Mouse (Mus musculus) embryonic facial prominence, embryonic 13.5 days (tissue): ENCODE results near the gene Imp3. TPM values are rescaled to one million over a fixed set of nuclear protein-coding genes. Genes with fewer than 3 reads are reported as not detected.
"Not testable (repeated sequence)": the region's sequence is repeated elsewhere in the genome, so short reads cannot be mapped to it uniquely, and the experiment has no call there.

Source experiments
- ATAC-seq: fragments of 200-750 bp; cut with Nextera tagmentation; 2 replicates; pipeline ENCODE4 v1.8.0; 2017; ENCODE audit warnings: low read depth; ENCODE audit not compliant: insufficient number of reproducible peaks, insufficient read depth, low FRiP score, low TSS enrichment
- H3K27ac ChIP-seq: fragments of 300-500 bp; sonication (generic); 2 replicates; pipeline ENCODE4 v1.5.1; 2015; ENCODE audit warnings: moderate library complexity, mild to moderate bottlenecking, inconsistent platforms
- H3K27me3 ChIP-seq: fragments of 300-500 bp; sonication (generic); 2 replicates; pipeline ENCODE4 v1.6.1; 2015; ENCODE audit warnings: mild to moderate bottlenecking, inconsistent platforms
- H3K36me3 ChIP-seq: fragments of 300-500 bp; sonication (generic); 2 replicates; pipeline ENCODE4 v1.6.1; 2015; ENCODE audit warnings: mild to moderate bottlenecking, inconsistent platforms
- H3K4me1 ChIP-seq: fragments of 300-500 bp; sonication (generic); 2 replicates; pipeline ENCODE4 v1.6.1; 2015; ENCODE audit warnings: inconsistent platforms
- H3K4me2 ChIP-seq: fragments of 300-500 bp; sonication (generic); 2 replicates; pipeline ENCODE4 v1.6.1; 2015; ENCODE audit warnings: moderate library complexity, mild to moderate bottlenecking, inconsistent platforms
- H3K4me3 ChIP-seq: fragments of 300-500 bp; sonication (generic); 2 replicates; pipeline ENCODE4 v1.5.1; 2015; ENCODE audit warnings: mild to moderate bottlenecking, inconsistent platforms
- H3K9ac ChIP-seq: fragments of 300-500 bp; sonication (generic); 2 replicates; pipeline ENCODE4 v1.6.1; 2015; ENCODE audit warnings: mild to moderate bottlenecking, inconsistent platforms
- H3K9me3 ChIP-seq: fragments of 300-500 bp; sonication (generic); 2 replicates; pipeline ENCODE4 v1.6.1; 2016; ENCODE audit warnings: inconsistent platforms
- WGBS: fragments of 180-500 bp; shearing (Covaris S2); methylation state at CpG from one replicate; pipeline ENCODE4 v1.1.7; 2015; ENCODE audit warnings: mixed read lengths; 5-methylcytosine and 5-hydroxymethylcytosine counted together
- polyA plus RNA-seq: library from polyadenylated mRNA; unstranded; fragments of >200 nt; fragmentation: Nextera tagmentation; extraction: Ambion mirVana; gene quantifications from 2 replicates; pipeline ENCODE4 v1.2.1, GENCODE M21; 2015

Gene Imp3
- polyA plus RNA-seq, 1 experiment from 2014 or later, result 93.9 TPM

DNA sequence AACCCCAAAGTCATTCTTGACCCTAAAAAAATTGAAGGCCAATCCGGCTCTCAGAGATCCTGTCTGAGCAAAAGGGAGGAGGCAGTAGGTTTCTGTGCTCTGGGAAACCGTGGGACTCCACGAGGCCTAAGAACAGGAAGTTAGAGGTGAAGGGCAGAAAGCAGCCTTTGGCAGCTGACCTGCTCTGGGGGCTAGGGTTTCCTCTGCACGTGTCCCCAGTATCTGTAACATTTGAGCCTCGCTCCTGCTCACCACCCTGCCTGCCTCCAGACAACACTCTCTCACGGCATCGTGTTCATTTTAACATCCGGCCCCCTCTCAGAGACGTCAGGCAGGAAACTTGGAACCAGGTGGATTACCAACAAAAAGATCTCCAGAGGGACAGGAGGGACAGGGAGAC, 36.7 kb upstream of the Imp3 start:
- Histone ChIP-seq H3K9ac (no peak overlapping the region; the same call in 1 of the 2 replicates), H3K36me3 (peaks cover 10% of the 10 kb centered on the region; the same call in 1 of the 2 replicates), H3K27ac (peak overlapping the region; percentile 55; the same call in 1 of the 2 replicates), H3K4me1 (peaks cover 15% of the 10 kb centered on the region), H3K27me3 (no peaks in the 10 kb centered on the region), H3K9me3 (no peaks in the 10 kb centered on the region), H3K4me3 (no peak overlapping the region), H3K4me2 (peak overlapping the region; percentile 18; the same call in 1 of the 2 replicates)
- no peak for ATAC-seq
- 15% methylated on average over 9 of the region's 9 CpGs for WGBS

DNA sequence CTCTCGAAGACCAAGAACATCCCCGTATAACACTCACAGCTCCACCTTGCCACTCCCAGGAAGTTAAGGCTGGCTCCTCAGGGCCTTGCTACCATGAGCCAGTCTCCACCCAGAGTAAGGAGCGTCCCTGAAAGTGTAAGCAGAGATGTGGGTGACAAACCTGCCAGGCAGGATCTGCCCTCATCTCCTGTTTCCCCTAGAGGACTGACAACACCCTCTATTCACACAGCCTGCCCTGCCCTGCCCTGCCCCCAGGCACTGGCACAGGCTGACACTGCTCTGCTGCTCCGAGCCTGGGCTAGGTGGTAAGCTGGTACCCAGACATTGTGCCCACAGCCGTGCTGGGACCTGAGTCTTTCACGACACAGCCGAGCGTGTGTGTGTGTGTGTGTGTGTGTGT, 36.1 kb upstream of the Imp3 start:
- Histone ChIP-seq H3K9me3 (no peaks in the 10 kb centered on the region), H3K4me3 (no peak overlapping the region), H3K27ac (no peak overlapping the region; the same call in 1 of the 2 replicates), H3K4me2 (peak overlapping the region; percentile 18; the same call in 1 of the 2 replicates), H3K4me1 (peaks cover 15% of the 10 kb centered on the region), H3K36me3 (peaks cover 10% of the 10 kb centered on the region; the same call in 1 of the 2 replicates), H3K9ac (no peak overlapping the region), H3K27me3 (no peaks in the 10 kb centered on the region)
- no peak; the same call in 1 of the 2 replicates for ATAC-seq
- 45% methylated on average over 8 of the region's 8 CpGs for WGBS

DNA sequence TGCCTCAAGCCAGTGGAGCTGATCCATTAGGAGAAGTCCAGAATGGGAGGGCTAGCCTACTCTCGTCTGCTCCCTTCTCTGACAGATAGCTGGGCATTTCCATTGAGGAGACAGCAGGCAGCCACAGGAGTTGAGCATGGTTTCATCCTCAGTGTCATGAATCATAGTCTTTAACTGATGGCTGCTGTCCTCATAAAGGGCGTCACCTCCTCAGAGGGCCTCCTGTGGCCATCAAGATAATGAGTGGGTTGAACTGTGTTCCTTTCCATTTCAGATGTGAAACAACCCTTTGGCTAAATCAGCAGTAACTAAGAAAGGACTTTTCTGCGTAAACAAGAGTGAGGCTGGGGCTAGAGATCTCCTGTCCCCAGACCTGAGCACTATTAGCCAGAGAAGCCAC, 33.6 kb upstream of the Imp3 start:
- no peak overlapping the region for H3K4me2 ChIP-seq
- WGBS, result 85% methylated on average over 3 of the region's 3 CpGs

GRCm38 (mm10) chr9:56907549-56907948, 29.7 kb upstream of the Imp3 start:
- H3K27ac ChIP-seq, result no peak overlapping the region
- no peaks in the 10 kb centered on the region for H3K36me3 ChIP-seq
- H3K4me3 ChIP-seq, result no peak overlapping the region
- H3K9ac ChIP-seq, result no peak overlapping the region
- H3K4me1 ChIP-seq, result no peaks in the 10 kb centered on the region
- ATAC-seq, result no peak
- H3K4me2 ChIP-seq, result no peak overlapping the region
- WGBS, result 83% methylated on average over 9 of the region's 9 CpGs
- H3K9me3 ChIP-seq, result no peaks in the 10 kb centered on the region
- no peaks in the 10 kb centered on the region for H3K27me3 ChIP-seq

More for the DNA sequence above, 33.6 kb upstream of the Imp3 start:
- Histone ChIP-seq H3K27me3 (no peaks in the 10 kb centered on the region), H3K9me3 (no peaks in the 10 kb centered on the region), H3K9ac (no peak overlapping the region), H3K27ac (no peak overlapping the region), H3K4me1 (peaks cover 15% of the 10 kb centered on the region), H3K4me3 (no peak overlapping the region), H3K36me3 (no peaks in the 10 kb centered on the region)
- no peak for ATAC-seq

- H3K4me2 ChIP-seq, H3K27ac ChIP-seq, H3K9ac ChIP-seq, H3K9me3 ChIP-seq, H3K4me3 ChIP-seq, H3K36me3 ChIP-seq, ATAC-seq, H3K4me1 ChIP-seq, H3K27me3 ChIP-seq: not testable (repeated sequence)
- WGBS, result 49% methylated on average over 4 of the region's 4 CpGs
Observed at GRCm38 (mm10) chr9:56909991-56910390, 27.3 kb upstream of the Imp3 start.

DNA sequence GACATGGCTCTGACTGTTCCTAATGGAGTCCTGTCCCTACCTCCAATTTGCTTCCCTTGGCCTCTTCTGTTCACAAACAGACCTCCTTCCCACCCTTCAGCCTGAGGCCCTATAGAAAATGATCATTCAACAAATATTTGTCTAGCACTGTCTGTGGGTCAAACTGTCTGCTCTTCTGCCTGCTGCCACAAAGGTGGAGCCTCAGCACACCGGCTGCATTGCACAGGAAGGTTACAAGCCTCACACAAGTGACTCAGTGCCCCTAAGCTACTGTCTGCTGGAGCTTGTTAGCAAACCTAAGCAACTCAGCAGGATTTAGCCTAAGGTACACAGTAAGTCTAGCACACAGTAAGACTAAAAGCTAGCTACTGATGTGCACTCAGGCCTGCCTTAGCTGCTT, 26.3 kb upstream of the Imp3 start:
- Histone ChIP-seq H3K27me3 (no peaks in the 10 kb centered on the region), H3K27ac (no peak overlapping the region), H3K4me3 (no peak overlapping the region), H3K9me3 (no peaks in the 10 kb centered on the region), H3K4me1 (0 out of 2 replicates have a peak, but pooled peaks cover 5% of the 10 kb centered on the region), H3K4me2 (no peak overlapping the region), H3K36me3 (peaks cover 17% of the 10 kb centered on the region), H3K9ac (no peak overlapping the region)
- no peak for ATAC-seq
- 36% methylated on average over 1 of the region's 1 CpGs for whole genome bisulfite sequencing

DNA sequence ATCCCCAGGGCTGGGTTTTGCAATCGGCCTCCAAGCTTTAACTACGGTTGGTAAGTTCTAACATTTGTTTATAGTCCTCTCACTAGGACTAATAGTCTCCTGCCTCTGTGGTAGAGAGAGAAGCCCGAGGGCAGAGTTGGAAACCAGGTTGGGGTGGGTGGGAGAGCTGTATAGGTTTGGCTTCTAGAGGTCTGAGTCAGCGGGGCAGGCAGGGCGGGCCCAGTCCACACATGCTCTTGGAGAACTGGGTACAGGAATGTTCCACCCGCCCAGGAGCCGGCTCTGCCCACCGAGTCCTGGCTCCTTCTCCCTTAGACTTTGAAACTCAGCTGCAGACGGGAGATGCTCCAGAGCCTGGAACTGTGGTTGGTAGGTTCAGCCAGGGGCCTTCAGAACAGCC, 23.3 kb upstream of the Imp3 start:
- H3K4me2 ChIP-seq, result no peak overlapping the region
- H3K27ac ChIP-seq, result peak overlapping the region; percentile 33; the same call in 1 of the 2 replicates
- no peak for ATAC-seq
- H3K36me3 ChIP-seq, result peaks cover 47% of the 10 kb centered on the region
- H3K9me3 ChIP-seq, result no peaks in the 10 kb centered on the region
- H3K4me3 ChIP-seq, result no peak overlapping the region
- H3K4me1 ChIP-seq, result 0 out of 2 replicates have a peak, but pooled peaks cover 5% of the 10 kb centered on the region
- WGBS, result 73% methylated on average over 9 of the region's 9 CpGs
- no peaks in the 10 kb centered on the region for H3K27me3 ChIP-seq
- no peak overlapping the region for H3K9ac ChIP-seq

DNA sequence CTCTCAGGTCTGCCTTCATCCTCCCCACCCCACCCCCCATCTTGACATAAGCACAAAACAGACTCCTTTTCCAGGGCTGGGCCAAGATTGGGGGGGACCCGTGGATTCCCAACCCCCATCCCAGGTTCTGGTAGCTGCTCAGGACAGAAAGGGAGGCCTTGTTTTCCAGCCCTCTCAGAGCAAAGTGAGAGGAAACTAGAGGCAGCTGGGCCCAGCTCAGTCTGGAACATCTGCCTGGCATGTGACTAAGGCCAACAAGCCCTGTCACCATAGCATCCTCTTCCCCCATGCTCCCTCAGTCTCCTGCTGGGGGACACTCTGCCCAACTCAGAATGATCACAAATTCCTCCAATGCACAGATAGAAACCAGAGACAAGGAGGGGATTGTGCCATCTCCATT, 22.2 kb upstream of the Imp3 start:
- WGBS, result 59% methylated on average over 1 of the region's 1 CpGs
- Histone ChIP-seq H3K9ac (no peak overlapping the region), H3K36me3 (peaks cover 58% of the 10 kb centered on the region)

GRCm38 (mm10) chr9:56915695-56916410, 21.4 kb upstream of the Imp3 start:
- Histone ChIP-seq H3K9ac (no peak overlapping the region), H3K27ac (no peak overlapping the region; the same call in 1 of the 2 replicates), H3K36me3 (peaks cover 64% of the 10 kb centered on the region), H3K4me3 (no peak overlapping the region), H3K27me3 (no peaks in the 10 kb centered on the region), H3K9me3 (no peaks in the 10 kb centered on the region), H3K4me2 (no peak overlapping the region), H3K4me1 (0 out of 2 replicates have a peak, but pooled peaks cover 5% of the 10 kb centered on the region)
- 73% methylated on average over 5 of the region's 5 CpGs for WGBS
- no peak for ATAC-seq

More for the DNA sequence above, 22.2 kb upstream of the Imp3 start:
- no peaks in the 10 kb centered on the region for H3K9me3 ChIP-seq
- H3K4me3 ChIP-seq, result no peak overlapping the region
- no peak overlapping the region for H3K4me2 ChIP-seq
- H3K27me3 ChIP-seq, result no peaks in the 10 kb centered on the region
- no peak overlapping the region for H3K27ac ChIP-seq
- 0 out of 2 replicates have a peak, but pooled peaks cover 5% of the 10 kb centered on the region for H3K4me1 ChIP-seq
- no peak for ATAC-seq

DNA sequence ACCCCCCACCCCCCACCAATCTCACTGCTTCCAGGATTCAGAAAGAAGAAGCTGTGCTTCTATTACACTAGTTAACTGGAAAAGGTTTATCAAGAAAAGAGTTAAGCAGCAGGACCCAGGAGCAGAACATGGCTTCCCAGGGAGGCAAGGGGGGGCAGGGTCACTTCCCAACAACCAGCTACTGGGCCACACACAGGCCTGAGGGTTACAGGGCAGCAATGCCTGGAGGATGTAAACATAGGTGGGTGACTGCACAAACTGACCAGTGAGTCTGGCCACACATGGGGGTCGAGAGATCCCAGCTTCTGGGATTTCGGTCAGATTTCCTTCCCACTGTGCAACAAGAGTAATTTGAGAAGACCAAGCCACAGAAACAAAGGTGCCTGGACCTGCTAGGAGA, 20.1 kb upstream of the Imp3 start:
- Histone ChIP-seq H3K27me3 (no peaks in the 10 kb centered on the region), H3K4me3 (no peak overlapping the region), H3K36me3 (peaks cover 76% of the 10 kb centered on the region), H3K27ac (no peak overlapping the region), H3K4me2 (no peak overlapping the region), H3K9ac (no peak overlapping the region), H3K9me3 (peaks cover 6% of the 10 kb centered on the region; the same call in 1 of the 2 replicates), H3K4me1 (0 out of 2 replicates have a peak, but pooled peaks cover 5% of the 10 kb centered on the region)
- ATAC-seq, result no peak
- WGBS, result 63% methylated on average over 2 of the region's 2 CpGs

GRCm38 (mm10) chr9:56918466-56918865, 18.8 kb upstream of the Imp3 start:
- Histone ChIP-seq H3K27me3 (no peaks in the 10 kb centered on the region), H3K9ac (no peak overlapping the region), H3K4me1 (peaks cover 14% of the 10 kb centered on the region), H3K4me2 (no peak overlapping the region), H3K9me3 (peaks cover 6% of the 10 kb centered on the region; the same call in 1 of the 2 replicates), H3K27ac (no peak overlapping the region), H3K4me3 (no peak overlapping the region), H3K36me3 (peaks cover 84% of the 10 kb centered on the region)
- no peak for ATAC-seq
- 92% methylated on average over 13 of the region's 13 CpGs for whole genome bisulfite sequencing

GRCm38 (mm10) chr9:56922746-56923145, 14.5 kb upstream of the Imp3 start:
- Histone ChIP-seq H3K4me3 (peak overlapping the region; percentile 59; the same call in 1 of the 2 replicates), H3K27ac (no peak overlapping the region), H3K9ac (peak overlapping the region; percentile 68; the same call in 1 of the 2 replicates), H3K36me3 (peaks cover 61% of the 10 kb centered on the region), H3K27me3 (no peaks in the 10 kb centered on the region), H3K4me1 (peaks cover 45% of the 10 kb centered on the region), H3K4me2 (peak overlapping the region; percentile 74), H3K9me3 (peaks cover 6% of the 10 kb centered on the region; the same call in 1 of the 2 replicates)
- no peak for ATAC-seq
- WGBS, result 94% methylated on average over 4 of the region's 4 CpGs
